Mouse (Mus musculus): ENCODE results near the gene Rae1. TPM values are rescaled to one million over a fixed set of nuclear protein-coding genes. Genes with fewer than 3 reads are reported as not detected.

Gene Rae1
- 108 and 118 TPM in 2 replicates for polyA plus RNA-seq (2014; fragmentation: Nextera tagmentation; extraction: Ambion mirVana)

DNA sequence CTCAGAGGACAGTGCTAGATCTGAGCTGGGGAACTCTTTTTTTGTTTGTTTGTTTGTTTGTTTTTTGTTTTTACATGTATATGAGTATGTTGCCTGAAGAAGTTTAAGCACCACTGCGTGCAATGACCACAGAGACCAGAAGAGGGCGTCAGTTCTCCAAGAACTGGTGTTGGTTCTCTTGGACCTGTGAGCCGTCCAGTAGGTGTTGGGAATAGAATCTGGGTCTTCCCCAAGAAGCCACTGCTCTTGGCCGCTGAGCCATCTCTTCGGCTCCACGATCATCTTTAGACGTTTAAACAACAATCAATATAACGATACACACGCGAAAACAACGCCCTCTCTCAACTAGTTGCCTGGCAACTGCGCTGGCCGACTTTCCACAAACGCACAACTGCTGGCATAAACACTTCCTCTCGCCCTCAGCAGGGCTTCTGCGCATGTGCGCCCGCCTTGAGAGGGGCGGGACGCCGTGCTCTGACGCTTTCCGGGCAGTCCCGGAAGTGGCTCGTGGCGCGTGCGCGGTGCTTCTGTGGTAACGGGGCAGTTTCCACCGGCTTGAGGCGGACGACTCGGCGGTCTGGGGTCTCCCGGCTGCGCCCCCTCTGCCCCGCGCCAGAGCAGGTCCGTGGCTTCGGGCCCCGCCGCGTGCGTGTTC lies at the start of gene Rae1:
Gene Rae1, plus strand, starts transcription at position 488 of the 655 bp plus-strand sequence.
- Histone ChIP-seq H3K9ac (replicated peaks; ENCODE audit: low read depth, low read length) (peak within 1 kb of the TSS; percentile 94), H3K4me2 (ENCODE audit: low read depth, low read length) (peak within 1 kb of the TSS; percentile 93), H3K4me3 (ENCODE audit: low read depth, low read length) (peak within 1 kb of the TSS; percentile 88), H3K4me1 (ENCODE audit: control insufficient read depth, insufficient read depth, low read length) (peaks cover 8% of the 10 kb centered on the region), H3K36me3 (ENCODE audit: control insufficient read depth, insufficient read depth, low read length) (peaks cover 17% of the 10 kb centered on the region), H3K27ac (ENCODE audit: low read depth, low read length) (peak within 1 kb of the TSS; percentile 81), H3K27me3 (ENCODE audit: control insufficient read depth, insufficient read depth, low read length) (no peaks in the 10 kb centered on the region; the same call in 1 of the 2 replicates), H3K9me3 (ENCODE audit: control insufficient read depth, low read length) (no peaks in the 10 kb centered on the region)
- ATAC-seq (ENCODE audit: low read depth), result peak; percentile 97
- WGBS, result under 1% methylated on average over 45 of the region's 45 CpGs

DNA sequence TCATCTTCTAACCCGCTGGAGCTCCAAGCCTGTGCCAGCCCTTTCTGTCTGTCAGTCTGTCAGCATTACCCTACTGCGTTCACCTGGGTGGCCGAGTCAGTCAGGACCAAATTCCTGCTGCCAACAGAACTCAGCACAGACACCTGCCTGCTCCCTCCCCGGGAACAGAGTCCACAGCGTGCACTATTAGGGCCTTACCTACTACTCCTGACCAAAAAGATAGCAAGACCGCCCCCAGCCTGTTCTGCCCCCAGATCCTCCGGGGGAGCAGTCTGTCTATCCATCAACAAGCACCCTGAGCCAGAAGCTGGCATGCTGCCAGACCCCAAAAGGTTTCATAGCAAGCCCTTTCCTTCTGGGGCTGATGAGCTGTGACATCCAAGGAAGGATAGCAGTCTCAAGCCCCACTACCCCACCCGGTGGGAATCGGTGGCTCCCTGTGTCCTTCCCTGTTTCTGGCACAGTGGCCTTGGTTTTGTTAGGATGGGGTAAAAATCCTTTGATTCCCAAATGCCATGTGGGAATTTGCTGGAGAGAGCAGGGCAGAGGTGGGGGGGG lies 49.7 kb upstream of the Rae1 start:
- Histone ChIP-seq H3K36me3 (ENCODE audit: control insufficient read depth, insufficient read depth, low read length) (no peaks in the 10 kb centered on the region), H3K27me3 (ENCODE audit: control insufficient read depth, insufficient read depth, low read length) (no peaks in the 10 kb centered on the region), H3K4me1 (ENCODE audit: control insufficient read depth, insufficient read depth, low read length) (peaks cover 3% of the 10 kb centered on the region; the same call in 1 of the 2 replicates), H3K9me3 (ENCODE audit: control insufficient read depth, low read length) (no peaks in the 10 kb centered on the region), H3K9ac (replicated peaks; ENCODE audit: low read depth, low read length) (no peak overlapping the region), H3K4me3 (ENCODE audit: low read depth, low read length) (no peak overlapping the region), H3K27ac (ENCODE audit: low read depth, low read length) (no peak overlapping the region), H3K4me2 (ENCODE audit: low read depth, low read length) (no peak overlapping the region)
- WGBS, result 68% methylated on average over 9 of the region's 9 CpGs
- ATAC-seq (ENCODE audit: low read depth), result no peak

DNA sequence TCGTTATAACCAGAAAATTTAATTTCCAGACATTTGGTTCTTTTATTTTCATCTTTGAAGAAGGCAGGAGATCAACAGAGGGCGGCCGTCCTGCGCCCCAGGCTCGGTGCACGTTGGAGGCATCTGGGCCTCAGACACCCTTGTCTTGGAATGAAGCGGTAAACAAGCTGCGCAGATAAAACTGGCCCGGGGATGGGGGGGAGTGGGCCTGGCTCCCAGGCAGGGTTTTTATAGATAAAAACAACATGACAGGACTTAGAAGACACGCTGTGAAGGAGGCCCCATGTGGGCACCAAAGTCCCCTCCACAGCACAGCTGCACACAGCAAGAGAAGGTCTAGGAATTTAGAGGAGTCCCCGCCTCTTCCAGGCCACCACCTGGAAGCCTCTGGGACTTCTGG lies 49.2 kb upstream of the Rae1 start:
- Histone ChIP-seq H3K4me1 (ENCODE audit: control insufficient read depth, insufficient read depth, low read length) (peaks cover 3% of the 10 kb centered on the region; the same call in 1 of the 2 replicates), H3K4me2 (ENCODE audit: low read depth, low read length) (no peak overlapping the region), H3K9me3 (ENCODE audit: control insufficient read depth, low read length) (no peaks in the 10 kb centered on the region), H3K27ac (ENCODE audit: low read depth, low read length) (no peak overlapping the region), H3K9ac (replicated peaks; ENCODE audit: low read depth, low read length) (no peak overlapping the region), H3K4me3 (ENCODE audit: low read depth, low read length) (no peak overlapping the region), H3K36me3 (ENCODE audit: control insufficient read depth, insufficient read depth, low read length) (no peaks in the 10 kb centered on the region), H3K27me3 (ENCODE audit: control insufficient read depth, insufficient read depth, low read length) (no peaks in the 10 kb centered on the region)
- WGBS, result 41% methylated on average over 11 of the region's 11 CpGs
- no peak for ATAC-seq (ENCODE audit: low read depth)

DNA sequence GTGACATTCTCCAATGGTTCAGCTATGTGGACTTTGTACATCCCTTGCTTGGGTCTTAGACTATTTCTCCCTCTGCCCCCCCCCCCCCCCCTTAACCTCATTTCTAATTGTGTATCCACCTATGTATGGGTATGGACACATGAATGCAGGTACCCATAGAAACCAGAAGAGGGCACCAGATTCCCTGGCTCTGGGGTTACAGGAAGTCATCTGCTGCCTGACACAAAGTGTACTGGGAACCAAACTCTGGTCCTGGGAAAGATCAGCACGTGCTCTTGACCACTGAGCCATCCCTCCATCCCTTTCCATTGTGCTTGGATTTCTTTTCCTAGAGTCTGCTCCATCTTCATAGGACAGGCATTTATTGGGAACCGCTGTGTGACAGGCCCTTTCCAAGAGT lies 47.9 kb upstream of the Rae1 start:
- Histone ChIP-seq H3K4me3 (ENCODE audit: low read depth, low read length) (no peak overlapping the region), H3K9ac (replicated peaks; ENCODE audit: low read depth, low read length) (no peak overlapping the region), H3K36me3 (ENCODE audit: control insufficient read depth, insufficient read depth, low read length) (no peaks in the 10 kb centered on the region), H3K27me3 (ENCODE audit: control insufficient read depth, insufficient read depth, low read length) (no peaks in the 10 kb centered on the region), H3K9me3 (ENCODE audit: control insufficient read depth, low read length) (no peaks in the 10 kb centered on the region; the same call in 1 of the 2 replicates), H3K27ac (ENCODE audit: low read depth, low read length) (no peak overlapping the region), H3K4me1 (ENCODE audit: control insufficient read depth, insufficient read depth, low read length) (peaks cover 3% of the 10 kb centered on the region; the same call in 1 of the 2 replicates), H3K4me2 (ENCODE audit: low read depth, low read length) (no peak overlapping the region)
- 83% methylated on average over 2 of the region's 2 CpGs for WGBS
- no peak for ATAC-seq (ENCODE audit: low read depth)

DNA sequence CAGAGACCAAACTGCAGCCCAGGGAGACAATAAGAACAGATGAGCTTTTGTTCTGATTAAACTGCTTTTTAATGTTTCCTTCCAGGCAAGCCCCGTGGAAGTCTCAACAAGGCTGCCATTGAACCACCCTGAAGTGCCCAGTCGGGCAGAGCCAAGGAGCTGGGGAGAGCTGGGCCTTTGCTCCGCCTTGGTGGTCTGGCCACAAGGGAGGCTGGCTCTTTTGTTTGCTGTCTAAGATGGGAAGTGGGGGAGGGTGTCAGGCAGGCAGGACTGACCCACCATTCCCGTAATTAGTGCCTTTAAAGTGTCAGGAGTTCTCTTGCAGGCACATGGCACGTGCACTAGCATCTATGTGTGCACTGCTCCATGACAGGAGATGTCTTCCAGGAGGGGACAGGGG lies 41.3 kb upstream of the Rae1 start:
- Histone ChIP-seq H3K36me3 (ENCODE audit: control insufficient read depth, insufficient read depth, low read length) (no peaks in the 10 kb centered on the region), H3K27me3 (ENCODE audit: control insufficient read depth, insufficient read depth, low read length) (no peaks in the 10 kb centered on the region), H3K4me1 (ENCODE audit: control insufficient read depth, insufficient read depth, low read length) (no peaks in the 10 kb centered on the region), H3K9ac (replicated peaks; ENCODE audit: low read depth, low read length) (no peak overlapping the region), H3K27ac (ENCODE audit: low read depth, low read length) (no peak overlapping the region), H3K9me3 (ENCODE audit: control insufficient read depth, low read length) (no peaks in the 10 kb centered on the region; the same call in 1 of the 2 replicates), H3K4me2 (ENCODE audit: low read depth, low read length) (no peak overlapping the region), H3K4me3 (ENCODE audit: low read depth, low read length) (no peak overlapping the region)
- ATAC-seq (ENCODE audit: low read depth), result peak; percentile 66
- whole genome bisulfite sequencing, result 5% methylated on average over 5 of the region's 5 CpGs

DNA sequence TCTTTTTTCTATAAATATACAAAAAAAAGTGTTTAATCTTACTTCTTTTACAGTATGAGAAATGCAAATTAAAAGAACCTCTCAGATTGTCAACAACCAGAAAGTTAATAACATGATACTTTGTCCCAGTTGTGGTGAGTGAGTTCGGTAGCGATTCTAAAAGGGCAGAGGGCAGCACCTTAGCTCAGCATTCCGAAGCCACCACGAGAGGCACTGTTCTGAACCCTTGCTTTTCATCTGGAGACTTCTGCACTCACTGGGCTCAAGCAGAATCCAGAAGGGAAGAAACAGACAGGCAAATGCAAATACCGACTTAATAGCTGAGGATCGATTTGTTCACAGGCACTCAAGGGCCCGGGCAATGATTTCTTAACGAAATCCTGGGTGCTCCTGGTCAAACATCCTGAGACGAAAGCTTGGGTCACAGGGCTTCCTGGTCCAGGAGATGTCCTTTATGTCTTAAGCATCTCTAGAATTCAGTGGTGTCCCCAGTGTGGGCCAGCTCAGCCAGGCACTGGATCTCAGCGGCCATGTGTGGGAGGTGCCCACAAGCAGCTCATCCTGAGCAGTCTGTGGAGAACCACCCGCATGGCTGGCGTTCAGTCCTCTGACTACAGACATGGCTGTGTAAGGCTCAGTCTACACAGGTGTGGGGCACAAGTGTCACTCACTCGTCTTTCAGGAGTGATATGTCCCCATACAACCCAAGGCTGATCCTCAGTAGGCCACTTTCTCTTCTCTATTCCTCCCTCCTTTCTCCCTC lies 40.7 kb upstream of the Rae1 start:
- Histone ChIP-seq H3K9me3 (ENCODE audit: control insufficient read depth, low read length) (no peaks in the 10 kb centered on the region; the same call in 1 of the 2 replicates), H3K4me3 (ENCODE audit: low read depth, low read length) (no peak overlapping the region), H3K27ac (ENCODE audit: low read depth, low read length) (no peak overlapping the region), H3K4me2 (ENCODE audit: low read depth, low read length) (no peak overlapping the region), H3K36me3 (ENCODE audit: control insufficient read depth, insufficient read depth, low read length) (no peaks in the 10 kb centered on the region), H3K27me3 (ENCODE audit: control insufficient read depth, insufficient read depth, low read length) (no peaks in the 10 kb centered on the region), H3K9ac (replicated peaks; ENCODE audit: low read depth, low read length) (no peak overlapping the region), H3K4me1 (ENCODE audit: control insufficient read depth, insufficient read depth, low read length) (no peaks in the 10 kb centered on the region)
- 55% methylated on average over 13 of the region's 13 CpGs for WGBS
- ATAC-seq (ENCODE audit: low read depth), result no peak

DNA sequence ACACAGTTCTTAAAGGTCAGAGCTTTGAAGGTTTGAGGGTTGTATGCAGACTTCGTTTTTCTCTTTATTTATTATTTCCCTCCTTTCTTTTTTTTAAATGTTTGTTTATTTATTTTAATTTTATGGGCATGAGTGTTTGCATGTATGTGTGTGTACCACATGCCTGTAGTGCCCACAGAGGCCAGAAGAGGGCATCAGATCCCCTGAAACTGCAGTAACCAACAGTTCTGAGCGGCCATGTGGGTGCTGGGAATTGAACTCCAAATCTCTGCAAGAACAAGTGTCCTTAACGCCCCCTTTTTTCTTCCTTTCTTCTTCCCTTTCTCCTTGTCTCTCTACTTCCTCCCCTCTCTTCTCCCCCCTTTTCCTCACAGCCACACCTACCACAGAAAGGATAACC lies 39.6 kb upstream of the Rae1 start:
- no peaks in the 10 kb centered on the region; the same call in 1 of the 2 replicates for H3K9me3 ChIP-seq (ENCODE audit: control insufficient read depth, low read length)
- no peak overlapping the region for H3K27ac ChIP-seq (ENCODE audit: low read depth, low read length)
- 90% methylated on average over 3 of the region's 3 CpGs for WGBS
- H3K4me2 ChIP-seq (ENCODE audit: low read depth, low read length), result no peak overlapping the region
- ATAC-seq (ENCODE audit: low read depth), result no peak
- H3K4me3 ChIP-seq (ENCODE audit: low read depth, low read length), result no peak overlapping the region
- H3K27me3 ChIP-seq (ENCODE audit: control insufficient read depth, insufficient read depth, low read length), result no peaks in the 10 kb centered on the region
- no peaks in the 10 kb centered on the region for H3K36me3 ChIP-seq (ENCODE audit: control insufficient read depth, insufficient read depth, low read length)
- no peaks in the 10 kb centered on the region for H3K4me1 ChIP-seq (ENCODE audit: control insufficient read depth, insufficient read depth, low read length)
- no peak overlapping the region for H3K9ac ChIP-seq (replicated peaks; ENCODE audit: low read depth, low read length)

DNA sequence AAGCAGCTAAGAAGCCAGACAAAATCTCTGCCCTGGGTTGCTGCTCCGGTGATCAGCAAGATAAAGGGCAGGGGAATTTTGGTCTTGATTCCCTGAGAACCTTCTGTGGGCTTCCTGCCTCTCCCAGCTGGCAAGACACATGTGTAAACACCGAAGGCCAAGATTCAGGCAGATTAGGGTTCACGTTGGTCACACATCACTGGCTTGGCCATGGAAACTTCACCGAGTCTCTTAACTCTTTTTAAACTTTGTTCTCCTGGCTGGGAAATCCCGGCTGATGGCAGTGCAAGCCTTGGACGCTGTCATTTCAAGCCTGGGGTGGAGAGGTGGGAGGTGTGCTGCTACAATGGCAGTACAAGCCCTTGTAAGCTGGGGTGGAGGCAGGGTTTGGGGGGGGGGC lies 38.7 kb upstream of the Rae1 start:
- no peaks in the 10 kb centered on the region for H3K27me3 ChIP-seq (ENCODE audit: control insufficient read depth, insufficient read depth, low read length)
- no peak for ATAC-seq (ENCODE audit: low read depth)
- no peak overlapping the region for H3K9ac ChIP-seq (replicated peaks; ENCODE audit: low read depth, low read length)
- H3K9me3 ChIP-seq (ENCODE audit: control insufficient read depth, low read length), result no peaks in the 10 kb centered on the region; the same call in 1 of the 2 replicates
- H3K27ac ChIP-seq (ENCODE audit: low read depth, low read length), result no peak overlapping the region
- WGBS, result 62% methylated on average over 6 of the region's 6 CpGs
- no peak overlapping the region for H3K4me3 ChIP-seq (ENCODE audit: low read depth, low read length)
- H3K36me3 ChIP-seq (ENCODE audit: control insufficient read depth, insufficient read depth, low read length), result no peaks in the 10 kb centered on the region
- no peaks in the 10 kb centered on the region for H3K4me1 ChIP-seq (ENCODE audit: control insufficient read depth, insufficient read depth, low read length)
- no peak overlapping the region for H3K4me2 ChIP-seq (ENCODE audit: low read depth, low read length)

DNA sequence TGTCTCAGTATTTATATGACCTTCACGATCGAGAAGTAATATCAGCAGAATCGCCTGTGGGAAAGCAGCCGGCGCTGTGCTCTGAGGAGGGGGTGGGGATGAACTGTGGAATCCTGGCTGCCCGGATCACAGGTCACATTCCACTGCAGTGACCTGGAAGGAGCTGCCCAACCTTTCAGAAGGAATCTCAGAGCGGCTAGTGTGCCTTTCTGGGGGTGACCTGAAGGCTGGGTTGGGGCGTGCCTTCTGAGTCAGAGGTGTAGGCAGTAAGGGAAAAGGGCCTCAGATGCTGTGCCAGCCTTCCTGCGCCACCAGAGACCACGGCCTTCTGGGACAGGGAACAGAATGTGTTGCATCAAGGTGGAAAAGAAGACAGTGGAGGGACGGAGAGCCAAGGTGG lies 34.7 kb upstream of the Rae1 start:
- Histone ChIP-seq H3K9ac (replicated peaks; ENCODE audit: low read depth, low read length) (no peak overlapping the region), H3K27ac (ENCODE audit: low read depth, low read length) (no peak overlapping the region), H3K27me3 (ENCODE audit: control insufficient read depth, insufficient read depth, low read length) (no peaks in the 10 kb centered on the region), H3K4me3 (ENCODE audit: low read depth, low read length) (no peak overlapping the region), H3K4me1 (ENCODE audit: control insufficient read depth, insufficient read depth, low read length) (no peaks in the 10 kb centered on the region), H3K36me3 (ENCODE audit: control insufficient read depth, insufficient read depth, low read length) (no peaks in the 10 kb centered on the region), H3K4me2 (ENCODE audit: low read depth, low read length) (no peak overlapping the region), H3K9me3 (ENCODE audit: control insufficient read depth, low read length) (no peaks in the 10 kb centered on the region)
- 68% methylated on average over 11 of the region's 11 CpGs for WGBS
- no peak for ATAC-seq (ENCODE audit: low read depth)

Measured in neural tube, embryonic 14.5 days (tissue).